Mouse (Mus musculus) CD4-positive, CD25-positive, alpha-beta regulatory T cell, adult 9 weeks (primary cell): ENCODE results near the gene Metap1. TPM values are rescaled to one million over a fixed set of nuclear protein-coding genes. Genes with fewer than 3 reads are reported as not detected.

Experiments
- polyA plus RNA-seq: library from polyadenylated mRNA; unstranded; fragments of 100-300 nt; shearing (Covaris generic); gene quantifications from one replicate; pipeline ENCODE4 v1.2.1, GENCODE M21; 2017

Metap1 gene
- polyA plus RNA-seq = 60.9 TPM

DNA sequence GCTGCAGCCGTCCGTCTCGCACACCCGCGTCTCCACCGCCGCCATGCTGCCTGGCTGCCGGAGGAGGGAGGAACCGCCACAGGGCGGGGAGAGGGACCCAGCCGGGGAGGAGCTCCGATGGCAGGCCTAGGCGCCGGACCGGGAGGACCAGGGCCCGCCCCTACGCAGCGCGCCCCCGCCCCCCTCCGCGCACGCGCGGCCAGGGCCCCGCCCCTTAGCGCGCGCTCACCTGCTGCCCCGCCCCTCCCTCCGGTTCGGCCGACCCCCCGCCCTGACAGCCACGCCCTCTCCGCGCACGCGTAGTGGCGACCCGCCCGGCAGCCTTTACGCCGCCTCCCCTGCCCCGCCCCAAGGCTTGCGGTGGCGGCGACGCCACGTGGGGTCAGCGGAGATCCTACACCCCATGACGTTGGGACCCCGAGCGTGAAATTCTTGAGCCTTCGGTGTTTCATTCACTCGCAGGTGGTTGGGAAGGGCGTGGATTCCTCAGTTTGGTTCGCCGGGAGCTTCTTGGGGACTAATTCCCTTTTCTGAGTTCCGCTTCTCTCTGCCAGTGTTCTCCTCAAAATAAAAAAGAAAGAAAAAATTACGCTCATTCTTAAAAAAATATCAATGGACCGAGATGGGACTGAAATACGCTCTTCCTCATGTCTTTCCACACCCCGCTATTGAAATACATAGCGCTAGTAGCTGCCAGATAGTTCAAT is at the start of gene Metap1:
Metap1 (minus strand) TSS at position 189 of the 707 bp plus-strand sequence.

GRCm38 (mm10) chr3:138526073-138526915 is 37.0 kb upstream of the Metap1 start, which contains the start of gene Eif4e:
TSS of gene Eif4e (plus strand) at chr3:138526179.

GRCm38 (mm10) chr3:138442612-138443464 is 46.5 kb downstream of the Metap1 start, which contains the start of gene Adh5:
TSS of gene Adh5 (plus strand) at chr3:138443093.

GRCm38 (mm10) chr3:138415121-138415690 is 74.1 kb downstream of the Metap1 start, which contains the start of gene Adh4:
TSS of gene Adh4 (plus strand) at chr3:138415466.

Other genes with a start within 250 kb of the Metap1 start
- gene Adh1, start 228.5 kb downstream of the Metap1 start, polyA plus RNA-seq = 9.0 TPM
- not detected for gene Adh6a, start 176.2 kb downstream of the Metap1 start, polyA plus RNA-seq
- not detected for gene Adh6b, start 147.7 kb downstream of the Metap1 start, polyA plus RNA-seq
- gene Adh4, start 74.0 kb downstream of the Metap1 start, polyA plus RNA-seq = not detected
- 177 TPM for gene Adh5, start 46.4 kb downstream of the Metap1 start, polyA plus RNA-seq
- gene Eif4e, start 36.7 kb upstream of the Metap1 start, polyA plus RNA-seq = 246 TPM